Mouse (Mus musculus) retina, adult 2 months (tissue): ENCODE data around the gene Tceal3.
A peak's percentile ranks its signal among the peaks of the same experiment; 100 is the strongest.
"Not testable (repeated sequence)": the region's sequence is repeated elsewhere in the genome, so short reads cannot be mapped to it uniquely, and the experiment has no call there.

ENCODE experiments used
- DNase-seq: peaks from one replicate; pipeline ENCODE4 v3.0.0-alpha.2; 2012; ENCODE audit warnings: low read depth, low spot score

Tceal3 gene

DNA sequence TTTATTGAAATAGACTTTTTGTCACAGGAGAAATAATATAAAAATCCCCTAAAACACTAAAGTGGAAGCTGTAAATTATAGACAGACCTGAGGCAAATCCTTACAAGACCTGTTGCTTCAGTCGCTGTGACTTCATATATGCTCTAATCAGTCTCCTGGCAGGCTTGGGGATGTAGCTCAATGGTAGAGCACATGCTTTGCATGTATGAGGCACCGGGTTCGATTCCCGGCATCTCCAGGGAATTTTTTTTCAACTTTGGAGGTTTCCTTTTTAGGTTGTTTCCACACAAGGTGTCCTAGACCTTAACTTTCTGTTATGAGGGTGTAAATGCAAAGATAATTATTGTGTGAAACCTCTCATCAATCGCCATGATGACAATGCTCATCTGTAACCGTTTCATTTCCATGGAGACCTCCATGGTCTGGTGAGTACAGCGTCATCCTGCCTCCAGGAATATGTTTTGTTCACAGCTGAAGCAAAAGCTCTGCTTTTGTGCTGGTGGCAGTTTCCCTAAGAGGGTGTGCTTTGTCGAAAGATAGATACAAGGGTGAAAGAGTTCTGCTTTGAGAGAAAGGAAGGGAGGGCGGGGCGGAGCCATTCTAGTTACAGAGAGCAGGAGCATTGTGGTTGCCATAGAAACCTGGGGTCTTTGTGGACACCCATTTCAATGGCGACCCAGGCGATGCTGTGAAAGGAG lies at the start of gene Tceal3:
TSS of gene Tceal3 (plus strand) at position 644 of the 698 bp plus-strand sequence.
- no peak for DNase-seq

DNA sequence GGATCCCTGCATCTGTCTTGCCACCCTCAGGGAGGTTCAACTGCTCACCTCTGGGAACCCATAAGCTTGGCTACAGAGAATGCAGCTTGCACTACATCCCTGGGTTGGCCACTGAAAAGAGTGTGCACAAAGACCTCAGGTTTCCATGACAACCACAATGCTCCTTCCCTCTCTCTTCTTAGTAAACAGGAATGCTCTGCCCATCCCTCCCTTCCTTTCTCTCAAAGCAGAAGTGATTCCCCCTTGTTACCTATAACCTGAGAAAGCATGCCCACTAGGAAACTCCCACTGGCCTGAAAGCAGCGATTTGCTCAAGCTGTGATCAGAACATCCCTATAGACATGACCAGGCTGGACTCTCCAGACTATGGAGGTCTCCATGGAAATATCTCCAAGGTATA lies 46.7 kb upstream of the Tceal3 start, which contains the start of gene Kir3dl2:
TSS of gene Kir3dl2 (minus strand) at position 101 of the 400 bp plus-strand sequence.
- not testable (repeated sequence) for DNase-seq

DNA sequence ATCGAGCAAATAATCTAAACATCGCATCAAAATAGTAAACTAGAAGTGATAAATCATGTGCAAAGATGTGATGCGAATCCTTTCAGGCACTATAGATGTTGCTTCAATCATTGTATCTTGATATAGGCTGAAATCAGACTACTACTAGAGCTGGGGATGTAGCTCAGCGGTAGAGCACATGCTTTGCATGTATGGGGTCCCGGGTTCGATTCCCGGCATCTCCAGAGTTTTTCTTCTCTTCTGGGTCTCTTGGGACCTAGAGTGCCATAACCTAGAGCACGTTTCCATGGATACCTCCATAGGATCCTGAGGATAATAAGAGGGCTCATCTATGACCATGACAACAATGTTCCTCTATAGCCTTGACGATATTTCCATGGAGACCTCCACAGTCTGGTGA lies 21.5 kb upstream of the Tceal3 start:
- not testable (repeated sequence) for DNase-seq

DNA sequence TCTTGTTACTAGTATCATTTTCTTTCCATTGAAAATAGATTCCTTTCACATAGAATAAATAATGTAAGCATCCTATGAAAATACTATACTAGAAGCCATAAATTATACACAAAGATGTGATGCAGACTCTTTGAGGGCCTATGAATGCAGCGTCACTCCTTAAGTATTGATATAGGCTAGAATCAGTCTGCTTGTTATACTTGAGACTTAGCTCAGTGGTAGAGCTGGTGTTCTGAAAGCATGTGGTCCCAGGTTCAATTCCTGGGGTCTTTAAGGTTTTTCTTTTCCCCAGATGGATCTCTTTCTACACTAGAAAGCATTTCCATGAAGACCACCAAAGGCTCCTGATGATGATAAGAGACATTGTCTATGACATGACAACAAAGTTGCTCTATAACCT lies 6.0 kb upstream of the Tceal3 start:
- DNase-seq: no peak

DNA sequence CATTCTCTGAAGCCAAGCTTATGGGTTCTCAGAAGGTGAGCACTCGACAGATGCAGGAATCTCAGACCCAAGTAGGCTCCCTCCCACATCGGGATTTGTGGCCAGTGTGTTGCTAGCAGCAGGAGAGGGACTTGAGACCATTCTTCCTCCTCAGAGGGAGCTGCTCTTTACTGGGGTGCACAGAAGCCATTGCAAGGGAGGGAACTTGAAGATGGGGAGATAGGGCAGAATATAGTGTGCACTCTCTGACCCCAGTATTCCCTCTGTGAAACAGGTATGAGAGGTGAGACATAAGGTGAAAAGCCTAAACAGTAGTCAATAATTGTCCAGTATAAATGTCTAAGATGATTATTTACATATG lies 235 bp downstream of the Tceal3 start:
- DNase-seq: no peak

DNA sequence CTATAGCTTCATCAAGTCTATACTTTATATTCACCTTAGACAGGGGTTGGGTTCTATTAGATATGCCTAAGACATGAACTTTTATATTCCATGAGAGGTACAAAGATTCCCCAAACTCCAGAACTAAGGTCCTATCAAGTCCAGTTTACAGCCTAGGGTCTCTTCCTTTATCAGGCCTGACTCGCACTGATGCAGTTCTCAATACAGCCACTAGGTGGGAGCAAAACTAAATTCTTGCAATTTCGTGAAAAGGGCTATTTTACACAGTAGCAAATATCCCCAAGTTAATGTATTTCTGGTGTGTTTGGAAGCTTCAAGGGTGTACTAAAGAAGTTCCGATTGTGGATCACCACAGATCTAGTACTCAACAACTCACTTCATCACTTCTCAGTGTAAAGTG lies 8.8 kb downstream of the Tceal3 start:
- DNase-seq: peak; percentile 11

DNA sequence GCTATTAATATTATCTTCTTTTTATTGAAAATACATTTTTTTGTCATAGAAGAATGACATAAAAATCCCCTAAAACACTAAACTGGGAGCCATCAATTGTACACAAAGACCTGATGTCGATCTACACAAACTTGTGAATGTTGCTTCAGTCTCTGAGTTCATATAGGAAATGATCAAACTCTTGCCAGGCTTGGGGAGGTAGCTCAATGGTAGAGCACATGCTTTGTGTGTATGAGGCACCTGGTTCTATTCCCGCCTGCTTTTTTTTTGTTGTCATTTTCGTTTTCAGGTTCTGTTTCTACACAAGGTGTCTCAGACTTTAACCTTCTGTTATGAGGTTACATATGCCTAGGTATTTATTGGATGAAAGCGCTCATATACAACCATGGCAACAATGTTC lies 16.3 kb downstream of the Tceal3 start:
- DNase-seq: no peak

DNA sequence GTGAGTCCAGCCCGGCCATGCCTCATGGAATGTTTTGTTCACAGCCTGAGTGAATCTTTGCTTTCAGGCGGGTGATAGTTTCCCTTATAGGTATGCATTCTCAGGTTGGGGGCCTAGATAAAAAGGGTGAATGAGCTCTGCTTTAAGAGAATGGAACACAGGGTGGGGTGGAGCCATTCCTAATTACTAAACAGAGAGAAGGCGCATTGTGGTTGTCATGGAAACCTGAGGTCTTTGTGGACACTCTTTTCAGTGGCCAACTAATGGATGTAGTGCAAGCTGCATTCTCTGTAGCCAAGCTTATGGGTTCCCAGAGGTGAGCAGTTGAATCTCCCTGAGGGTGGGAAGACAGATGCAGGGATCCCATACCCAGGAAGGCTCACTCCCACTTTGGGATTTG lies 16.8 kb downstream of the Tceal3 start:
- DNase-seq: no peak

DNA sequence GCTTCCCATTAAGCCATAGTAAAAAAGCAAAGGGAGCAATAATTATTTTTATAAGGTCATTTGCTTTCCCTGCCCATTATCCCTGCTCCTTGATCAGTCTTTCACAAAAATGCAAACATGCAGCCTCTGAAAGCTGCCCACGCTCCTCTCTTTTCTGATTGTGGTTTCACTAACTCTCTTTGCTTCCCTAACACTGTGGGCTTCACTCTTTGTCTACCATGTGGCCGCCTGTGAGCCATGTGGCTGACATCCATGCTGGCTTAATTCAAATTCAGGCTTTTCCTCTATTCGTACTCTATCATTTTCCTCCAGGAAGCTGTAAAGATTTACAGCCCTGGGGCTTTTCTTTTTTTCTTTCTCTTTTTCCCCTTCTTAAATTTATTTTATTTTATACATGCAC lies 20.7 kb downstream of the Tceal3 start:
- DNase-seq: no peak

DNA sequence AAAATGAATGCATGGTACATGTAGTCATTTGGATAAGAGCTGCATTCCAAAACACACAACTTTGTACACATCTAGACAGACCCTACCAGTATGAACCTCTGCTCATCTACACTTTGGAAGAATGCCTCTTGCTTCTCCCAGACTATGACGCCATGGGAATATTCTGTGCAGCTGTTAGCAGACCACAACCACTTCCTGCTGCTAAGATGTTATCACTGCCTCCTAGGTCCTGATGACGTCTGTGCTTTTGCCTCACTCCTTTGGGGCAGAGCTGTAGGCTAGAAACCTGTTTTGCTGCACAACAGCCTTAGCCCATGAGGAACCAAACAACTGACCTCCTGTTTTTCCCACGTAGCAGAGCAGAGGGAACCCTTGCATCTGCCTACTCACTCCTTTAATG lies 25.2 kb downstream of the Tceal3 start:
- not testable (repeated sequence) for DNase-seq

DNA sequence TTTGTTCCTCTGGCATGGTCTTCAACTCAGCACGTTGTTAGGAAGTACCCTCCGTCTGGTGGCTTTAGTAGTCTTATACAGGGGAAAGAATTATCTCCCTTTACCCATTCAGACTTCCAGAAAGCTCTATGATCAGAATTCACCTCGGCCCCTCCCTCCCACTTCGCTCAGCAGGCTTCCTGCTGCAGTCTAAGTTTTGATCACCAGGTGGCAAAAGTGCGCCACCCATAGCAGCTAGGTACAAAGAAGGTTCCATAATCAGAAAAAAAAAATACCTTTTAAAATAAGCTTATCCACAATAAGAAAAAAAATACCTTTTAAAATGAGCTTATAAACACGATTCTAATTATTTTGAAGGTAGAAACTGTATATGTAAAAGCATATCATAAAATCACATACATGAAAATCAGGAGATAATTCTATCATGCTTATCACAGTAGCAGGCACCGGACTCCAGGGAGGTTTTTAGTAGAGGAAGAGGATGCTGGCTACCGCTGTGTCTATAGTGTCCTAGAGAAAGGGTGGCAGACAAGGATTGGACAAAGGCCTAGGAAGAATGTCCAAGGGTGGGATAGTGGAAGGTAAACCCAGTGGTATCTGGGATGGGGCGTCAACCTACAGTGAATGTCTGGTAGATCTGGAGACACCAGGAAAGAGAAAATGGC lies 34.4 kb downstream of the Tceal3 start:
- DNase-seq: peak; percentile 3

DNA sequence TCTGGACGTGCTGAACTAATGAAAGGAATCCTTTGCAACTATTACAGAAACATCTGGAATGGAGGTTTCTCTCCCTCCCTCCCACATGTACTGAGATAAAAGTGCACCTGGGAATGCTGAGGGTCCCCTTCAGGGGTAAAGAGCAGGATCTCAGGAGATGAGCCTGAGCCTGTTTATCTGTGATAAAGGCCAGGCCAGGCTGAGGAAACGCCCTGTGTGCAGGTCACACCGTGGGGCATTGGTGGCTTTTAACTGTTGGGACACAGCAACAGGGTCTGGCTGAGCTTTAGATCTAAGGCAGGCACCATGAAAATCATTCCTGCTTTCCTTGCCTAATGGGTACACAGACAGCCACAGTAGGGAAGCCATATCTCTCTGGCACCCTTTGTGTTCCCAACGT lies 35.3 kb downstream of the Tceal3 start:
- DNase-seq: no peak

DNA sequence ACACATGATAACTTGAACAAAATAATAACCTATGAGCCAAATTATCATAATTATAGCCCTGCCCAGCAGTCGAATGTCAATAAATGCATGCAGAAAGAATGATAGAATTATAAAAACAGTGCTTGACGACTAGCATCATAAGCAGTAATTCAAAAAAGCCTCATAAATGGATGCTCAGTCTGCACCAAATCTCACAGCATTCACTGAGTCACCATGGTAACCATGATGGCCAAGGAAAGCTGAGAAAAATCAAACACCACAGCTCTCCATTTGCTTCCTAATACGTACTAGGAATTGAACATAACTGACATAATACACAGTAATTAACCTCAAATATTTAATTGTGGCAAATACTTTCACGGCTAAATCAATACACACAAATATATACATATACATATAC lies 44.5 kb downstream of the Tceal3 start:
- no peak for DNase-seq

DNA sequence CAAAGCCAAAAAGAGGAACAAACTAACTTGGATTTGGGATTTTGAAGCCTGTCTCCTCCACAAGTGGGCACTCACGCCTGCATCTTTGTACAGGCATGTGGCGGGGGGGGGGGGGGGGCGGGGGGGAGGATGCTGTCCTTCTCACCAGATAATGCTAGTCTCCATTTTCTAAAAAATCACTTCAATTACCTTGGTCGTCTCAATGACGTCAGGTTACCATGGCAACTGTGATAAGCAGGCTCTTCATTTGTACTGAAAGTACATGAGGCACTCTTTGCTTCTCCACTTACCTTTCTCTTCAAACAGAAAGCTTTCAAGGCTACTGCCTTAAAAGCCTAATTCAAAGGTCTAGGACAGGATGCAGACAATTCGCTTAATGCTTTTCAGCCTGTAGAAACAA lies 49.1 kb downstream of the Tceal3 start:
- peak; percentile 4 for DNase-seq

DNA sequence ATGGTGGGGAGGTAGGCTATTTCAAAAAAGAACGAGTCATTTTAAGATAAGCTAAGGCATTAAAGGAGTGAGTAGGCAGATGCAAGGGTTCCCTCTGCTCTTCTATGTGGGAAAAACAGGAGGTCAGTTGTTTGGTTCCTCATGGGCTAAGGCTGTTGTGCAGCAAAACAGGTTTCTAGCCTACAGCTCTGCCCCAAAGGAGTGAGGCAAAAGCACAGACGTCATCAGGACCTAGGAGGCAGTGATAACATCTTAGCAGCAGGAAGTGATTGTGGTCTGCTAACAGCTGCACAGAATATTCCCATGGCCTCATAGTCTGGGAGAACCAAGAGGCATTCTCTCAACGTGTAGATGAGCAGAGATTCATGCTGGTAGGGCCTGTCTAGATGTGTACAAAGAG lies 55.2 kb downstream of the Tceal3 start:
- DNase-seq: not testable (repeated sequence)

DNA sequence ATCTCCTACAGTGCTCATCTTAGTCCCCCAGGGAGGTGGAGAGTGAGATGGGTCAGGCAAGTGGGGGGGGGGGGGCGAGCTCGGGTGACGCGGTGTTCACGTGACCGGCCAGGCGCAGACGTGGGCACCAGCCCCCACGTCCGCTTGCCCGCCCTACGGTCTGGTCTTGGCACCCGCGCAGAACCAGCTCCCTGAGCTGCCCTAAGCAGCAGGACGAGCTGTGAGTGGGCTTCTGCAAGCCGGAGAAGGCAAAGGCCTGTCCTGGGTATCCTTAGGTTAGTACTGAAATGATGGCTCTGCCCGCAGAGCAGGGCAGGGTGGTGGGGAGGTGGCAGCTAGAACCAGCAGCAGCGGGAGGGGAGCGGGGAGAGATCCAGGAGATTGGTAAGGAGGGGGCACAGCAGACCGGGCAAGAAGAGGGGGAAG lies 75.7 kb downstream of the Tceal3 start:
- peak; percentile 23 for DNase-seq

DNA sequence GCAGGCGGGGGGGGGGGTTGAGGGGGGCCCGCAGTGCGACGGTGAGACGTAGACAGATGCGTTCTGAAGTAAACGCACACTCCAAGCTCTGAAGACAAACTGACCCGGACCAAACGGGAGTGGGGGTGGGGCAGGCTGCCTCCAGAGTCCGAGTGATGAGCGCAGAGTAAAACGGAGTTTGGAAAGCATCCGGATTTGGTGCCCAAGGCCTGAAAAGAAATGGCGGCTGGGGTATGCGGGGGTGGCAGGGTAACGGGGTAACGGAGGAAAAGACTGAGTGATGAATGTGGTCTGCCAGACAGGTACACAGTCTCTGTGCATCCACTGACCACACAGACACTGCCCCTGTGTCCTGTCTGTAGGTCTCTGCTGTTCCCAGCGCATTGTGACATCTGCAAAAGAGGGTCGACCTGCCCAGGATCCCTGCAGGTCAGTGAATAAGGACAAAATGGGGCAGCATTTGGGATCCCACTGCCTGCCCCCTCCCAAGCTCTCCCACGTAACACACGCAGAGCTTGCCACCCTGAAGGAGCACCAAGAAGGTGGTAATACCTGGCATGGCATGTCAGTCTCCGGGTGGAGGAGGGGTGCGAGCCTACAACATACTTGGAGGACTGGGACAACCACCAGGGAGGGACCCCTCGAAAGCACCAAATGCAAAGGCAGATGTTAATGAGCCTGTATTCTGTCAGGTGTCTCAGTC lies 76.3 kb downstream of the Tceal3 start:
- DNase-seq: not testable (repeated sequence)

DNA sequence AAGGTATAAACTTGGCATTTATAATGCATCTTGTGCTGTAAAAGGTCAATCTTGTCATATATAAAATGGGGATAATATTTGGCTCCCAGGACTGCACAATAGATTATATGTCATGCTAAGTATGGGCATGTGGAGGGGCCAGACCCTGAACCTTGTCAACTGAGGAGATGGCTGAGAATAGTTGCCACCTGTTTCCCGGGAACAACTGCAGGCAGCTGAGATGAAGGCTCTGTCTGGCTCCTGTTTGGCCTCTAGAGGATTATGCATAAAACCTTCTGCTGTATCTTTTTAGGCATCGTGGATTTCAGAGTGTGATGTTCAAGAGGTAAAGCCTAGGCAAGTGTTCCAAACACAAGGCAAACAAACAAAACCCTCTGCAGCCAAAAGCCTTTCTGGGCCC lies 78.2 kb downstream of the Tceal3 start:
- DNase-seq: no peak

DNA sequence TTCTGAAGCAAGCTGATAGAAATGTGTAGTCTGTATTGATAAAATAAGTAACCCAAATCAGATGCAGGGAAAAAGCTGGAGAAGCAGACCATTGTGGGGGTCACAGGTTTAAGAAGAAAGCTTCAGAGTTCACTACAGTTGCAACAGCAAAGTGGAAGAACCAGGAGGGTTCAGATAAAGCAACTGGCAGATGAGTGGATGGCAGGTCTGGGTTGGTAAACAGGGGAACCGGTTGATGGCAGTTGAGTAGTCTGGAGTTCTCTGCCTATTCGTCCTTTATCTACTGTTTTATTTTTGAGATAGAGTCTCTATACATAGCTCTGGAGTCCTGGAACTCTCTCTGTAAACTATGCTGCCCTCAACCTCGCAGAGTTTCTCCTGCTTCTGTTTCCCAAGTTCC lies 90.3 kb downstream of the Tceal3 start:
- no peak for DNase-seq

DNA sequence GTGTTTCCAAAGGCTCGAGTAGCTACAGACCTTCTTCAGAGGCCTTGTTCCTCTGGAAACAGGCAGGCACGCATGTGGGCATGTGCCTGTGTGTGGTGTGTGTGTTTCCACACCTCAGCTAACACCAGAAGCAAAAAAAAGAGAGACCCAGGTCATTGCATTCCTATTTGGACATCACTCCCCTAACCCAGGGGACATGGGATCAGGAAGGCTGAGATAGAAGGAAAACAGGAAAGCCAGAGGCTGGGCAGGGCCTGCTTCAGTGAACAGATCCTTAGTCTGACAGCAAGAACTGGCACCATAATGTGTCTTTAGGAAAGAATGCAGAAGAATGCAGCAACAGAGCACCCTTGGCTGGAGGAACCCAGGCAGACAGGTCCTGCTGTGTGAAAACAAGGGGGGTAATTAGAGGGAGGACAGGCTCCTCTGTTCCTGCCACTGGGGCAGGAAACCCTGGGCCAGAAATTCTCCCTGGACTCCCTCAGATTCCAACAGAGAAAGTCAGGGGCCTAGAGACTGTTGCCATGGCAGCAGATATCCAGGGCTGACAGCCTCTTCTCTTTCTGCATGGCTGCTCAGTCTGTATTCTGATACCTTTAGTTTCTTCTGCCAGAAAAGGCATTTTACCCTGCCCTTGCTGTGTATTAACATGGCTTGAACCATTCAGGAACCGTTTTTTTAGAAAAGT lies 101.1 kb downstream of the Tceal3 start:
- DNase-seq: not testable (repeated sequence)

DNA sequence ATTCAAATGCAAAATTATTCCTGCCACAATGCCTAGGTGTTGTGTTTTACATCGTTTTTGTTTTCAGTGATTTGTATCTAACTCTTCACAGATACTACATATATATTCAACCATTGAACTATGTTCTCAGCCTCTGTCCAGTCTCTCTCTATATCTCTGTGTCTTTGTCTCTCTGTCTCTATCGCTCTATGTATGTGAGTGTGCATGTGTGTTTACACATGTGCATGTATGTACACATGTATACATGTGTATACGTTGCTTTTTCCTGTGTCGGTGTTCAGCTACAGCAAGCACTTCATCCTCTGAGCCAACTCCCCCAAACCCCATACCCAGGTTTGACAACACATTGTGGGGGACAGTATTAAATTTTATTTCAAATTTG lies 101.6 kb downstream of the Tceal3 start:
- no peak for DNase-seq

DNA sequence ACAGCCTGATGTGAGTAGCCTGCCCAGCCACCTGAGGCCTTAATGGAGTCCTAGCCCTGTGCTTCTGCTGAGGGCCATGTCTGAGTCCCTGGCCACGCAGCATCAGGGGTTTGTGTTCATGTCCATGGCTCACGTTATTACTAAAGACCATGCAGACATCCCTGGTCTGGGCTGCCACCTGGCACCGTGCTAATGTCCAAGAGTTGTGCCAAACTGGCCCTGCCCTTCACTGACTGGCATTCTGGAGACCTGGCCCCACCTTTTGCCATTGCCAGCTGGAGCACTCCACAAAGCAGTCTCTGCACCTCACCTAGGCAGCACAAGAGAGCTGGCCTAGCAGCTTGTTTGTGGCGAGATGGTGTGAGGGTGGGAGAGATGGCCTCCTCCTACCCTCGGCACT lies 102.6 kb downstream of the Tceal3 start:
- DNase-seq: no peak
